Mouse (Mus musculus) forebrain, postnatal 0 days (tissue): ENCODE results near the gene Ldlrad3. TPM values are rescaled to one million over a fixed set of nuclear protein-coding genes. Genes with fewer than 3 reads are reported as not detected.

Experiments
- ATAC-seq: fragments of 200-750 bp; cut with Nextera tagmentation; 2 replicates; pipeline ENCODE4 v1.8.0; 2017; ENCODE audit warnings: mild to moderate bottlenecking, moderate library complexity
- DNase-seq: peaks from one replicate; pipeline ENCODE4 v3.0.0-alpha.2; 2015
- H3K27ac ChIP-seq: fragments of 300-500 bp; sonication (generic); 2 replicates; pipeline ENCODE4 v1.5.1; 2014; ENCODE audit warnings: low read depth, mild to moderate bottlenecking, antibody characterized with exemption, low read length, moderate library complexity, mixed read lengths
- H3K27me3 ChIP-seq: fragments of 300-500 bp; sonication (generic); 2 replicates; pipeline ENCODE4 v1.6.1; 2014; ENCODE audit warnings: mild to moderate bottlenecking, low read length, mixed read lengths; ENCODE audit not compliant: insufficient read depth
- H3K36me3 ChIP-seq: fragments of 300-500 bp; sonication (generic); 2 replicates; pipeline ENCODE4 v1.6.1; 2014; ENCODE audit warnings: mild to moderate bottlenecking, moderate library complexity; ENCODE audit not compliant: insufficient read depth
- H3K4me1 ChIP-seq: fragments of 300-500 bp; sonication (generic); 2 replicates; pipeline ENCODE4 v1.6.1; 2014; ENCODE audit warnings: antibody characterized with exemption; ENCODE audit not compliant: insufficient read depth
- H3K4me2 ChIP-seq: fragments of 300-500 bp; sonication (generic); 2 replicates; pipeline ENCODE4 v1.6.1; 2014; ENCODE audit warnings: low read depth, mild to moderate bottlenecking, moderate library complexity
- H3K4me3 ChIP-seq: fragments of 300-500 bp; sonication (generic); 2 replicates; pipeline ENCODE4 v1.5.1; 2014; ENCODE audit warnings: low read depth, low read length, mixed read lengths
- H3K9ac ChIP-seq: fragments of 300-500 bp; sonication (generic); 2 replicates; pipeline ENCODE4 v1.6.1; 2014; ENCODE audit warnings: mild to moderate bottlenecking
- H3K9me3 ChIP-seq: fragments of 300-500 bp; sonication (generic); 2 replicates; pipeline ENCODE4 v1.6.1; 2016; ENCODE audit warnings: low read length
- CTCF ChIP-seq: sonication (generic); IDR thresholded peaks from 2 replicates; pipeline ENCODE4 v1.5.1; 2016; ENCODE audit warnings: antibody characterized with exemption, control low read depth, low read depth
- WGBS: fragments of 180-500 bp; shearing (Covaris S2); extraction: QIAGEN DNeasy Blood & Tissue Kit; methylation state at CpG from one replicate; pipeline ENCODE4 v1.1.7; 2014; 5-methylcytosine and 5-hydroxymethylcytosine counted together
- polyA plus RNA-seq: library from polyadenylated mRNA; unstranded; fragments of >200 nt; fragmentation: Nextera tagmentation; extraction: Ambion mirVana; gene quantifications from 2 replicates; pipeline ENCODE4 v1.2.1, GENCODE M21; 2015
- total RNA-seq: library from RNA; depleted of rRNA; stranded (reverse); fragments of >200 nt; gene quantifications from 2 replicates; pipeline ENCODE4 v1.2.3, GENCODE M21; 2014

Gene Ldlrad3
- total and polyA plus RNA-seq, 2 experiments from 2014 or later, result 20.9 to 23.4 TPM

GRCm38 (mm10) chr2:101925591-101926188 is 260.5 kb downstream of the Ldlrad3 start:
- TF ChIP-seq CTCF, result no peak
- H3K27ac ChIP-seq, result no peak overlapping the region
- ATAC-seq (peak; percentile 58; the same call in 1 of the 2 replicates), DNase-seq (peak; percentile 47)
- H3K9ac ChIP-seq, result no peak overlapping the region
- H3K4me3 ChIP-seq, result no peak overlapping the region
- 17% methylated on average over 12 of the region's 12 CpGs for WGBS
- peak overlapping the region; percentile 11; the same call in 1 of the 2 replicates for H3K4me2 ChIP-seq
- H3K27me3 ChIP-seq, result no peaks in the 10 kb centered on the region
- H3K36me3 ChIP-seq, result no peaks in the 10 kb centered on the region
- no peaks in the 10 kb centered on the region for H3K9me3 ChIP-seq
- H3K4me1 ChIP-seq, result no peaks in the 10 kb centered on the region

DNA sequence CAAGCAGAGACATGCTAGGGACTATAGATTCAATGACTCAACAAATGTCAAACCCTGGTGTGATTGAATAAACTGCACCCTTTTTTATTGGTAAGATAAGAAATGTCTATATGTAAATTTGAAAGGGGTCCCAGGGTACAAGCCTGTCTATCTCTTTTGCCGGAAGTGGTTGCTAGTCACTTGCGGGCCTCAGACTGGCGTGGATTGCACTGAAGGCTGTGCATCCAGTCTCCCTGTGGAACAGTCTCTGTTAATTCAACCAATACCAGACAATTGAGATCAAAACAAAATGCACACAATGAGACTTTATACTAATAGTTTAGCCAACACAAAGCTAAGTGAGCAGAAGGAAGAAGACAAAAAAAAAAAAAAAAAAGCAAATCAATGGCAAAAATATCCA is 261.0 kb downstream of the Ldlrad3 start:
- Histone ChIP-seq H3K4me1 (peaks cover 4% of the 10 kb centered on the region; the same call in 1 of the 2 replicates), H3K36me3 (no peaks in the 10 kb centered on the region), H3K9me3 (no peaks in the 10 kb centered on the region), H3K27ac (no peak overlapping the region), H3K4me3 (no peak overlapping the region), H3K9ac (no peak overlapping the region), H3K27me3 (no peaks in the 10 kb centered on the region), H3K4me2 (no peak overlapping the region)
- WGBS, result 45% methylated on average over 3 of the region's 3 CpGs
- DNase-seq (no peak), ATAC-seq (no peak)
- no peak for TF ChIP-seq CTCF

DNA sequence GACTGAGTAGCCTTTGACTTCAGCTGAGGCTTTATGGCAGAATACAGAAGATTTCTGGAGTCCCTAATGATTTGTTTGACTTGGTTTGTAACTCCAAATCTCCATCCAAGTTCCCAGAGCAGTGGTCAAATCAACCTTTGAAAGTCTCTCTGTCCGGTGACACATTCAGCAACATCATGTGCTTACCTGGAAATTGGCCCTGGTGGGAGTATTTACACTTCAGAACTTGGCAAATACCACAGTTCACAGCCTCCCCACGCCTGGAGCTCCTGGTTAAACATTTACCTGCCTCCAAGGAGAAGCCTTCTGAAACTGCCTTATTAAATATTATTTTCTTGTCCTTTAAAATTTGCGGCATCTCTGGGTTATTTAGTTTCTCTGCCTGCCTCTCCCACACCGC is 263.0 kb downstream of the Ldlrad3 start:
- no peak for DNase-seq
- ATAC-seq, result no peak
- H3K4me2 ChIP-seq, result no peak overlapping the region
- no peak overlapping the region for H3K9ac ChIP-seq
- H3K4me3 ChIP-seq, result no peak overlapping the region
- peaks cover 7% of the 10 kb centered on the region; the same call in 1 of the 2 replicates for H3K4me1 ChIP-seq
- no peak overlapping the region for H3K27ac ChIP-seq
- H3K9me3 ChIP-seq, result no peaks in the 10 kb centered on the region
- H3K27me3 ChIP-seq, result no peaks in the 10 kb centered on the region
- no peak for TF ChIP-seq CTCF
- 89% methylated on average over 4 of the region's 4 CpGs for WGBS
- H3K36me3 ChIP-seq, result no peaks in the 10 kb centered on the region

GRCm38 (mm10) chr2:101922302-101922701 is 263.9 kb downstream of the Ldlrad3 start:
- H3K9me3 ChIP-seq, result no peaks in the 10 kb centered on the region
- H3K27ac ChIP-seq, result no peak overlapping the region
- H3K36me3 ChIP-seq, result no peaks in the 10 kb centered on the region
- H3K9ac ChIP-seq, result no peak overlapping the region
- no peak overlapping the region for H3K4me3 ChIP-seq
- no peak overlapping the region for H3K4me2 ChIP-seq
- DNase-seq (no peak), ATAC-seq (no peak)
- no peaks in the 10 kb centered on the region for H3K27me3 ChIP-seq
- no peak for TF ChIP-seq CTCF
- 92% methylated on average over 4 of the region's 4 CpGs for WGBS
- peaks cover 7% of the 10 kb centered on the region; the same call in 1 of the 2 replicates for H3K4me1 ChIP-seq

- no peak overlapping the region for H3K4me2 ChIP-seq
- TF ChIP-seq CTCF, result no peak
- H3K36me3 ChIP-seq, result no peaks in the 10 kb centered on the region
- H3K4me3 ChIP-seq, result no peak overlapping the region
- H3K9ac ChIP-seq, result no peak overlapping the region
- peaks cover 7% of the 10 kb centered on the region; the same call in 1 of the 2 replicates for H3K4me1 ChIP-seq
- DNase-seq (peak; percentile 24), ATAC-seq (peak; percentile 60)
- H3K9me3 ChIP-seq, result no peaks in the 10 kb centered on the region
- H3K27ac ChIP-seq, result peak overlapping the region; percentile 21; the same call in 1 of the 2 replicates
- WGBS, result 21% methylated on average over 2 of the region's 2 CpGs
- no peaks in the 10 kb centered on the region for H3K27me3 ChIP-seq
Observed at GRCm38 (mm10) chr2:101920136-101920554, 266.0 kb downstream of the Ldlrad3 start.

DNA sequence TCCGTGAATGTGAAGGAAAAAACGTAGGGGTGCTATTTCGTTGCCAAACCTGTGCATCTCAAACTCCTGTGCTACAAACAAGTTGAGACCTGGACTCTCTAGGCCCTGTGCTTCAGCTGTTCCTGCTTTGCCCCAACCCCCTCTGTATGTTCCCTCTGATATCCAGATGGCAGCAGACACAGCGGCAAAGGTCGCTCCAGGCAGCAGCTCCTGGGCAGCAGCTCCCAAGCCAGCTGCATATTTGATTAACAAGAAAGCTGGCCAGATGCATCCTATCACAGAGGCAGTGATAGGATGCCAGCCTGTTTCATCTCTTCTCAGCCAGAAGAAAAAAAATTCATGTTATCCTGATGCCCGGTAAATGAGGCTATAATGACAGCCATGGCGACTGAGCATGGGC is 267.7 kb downstream of the Ldlrad3 start:
- 82% methylated on average over 7 of the region's 7 CpGs for WGBS
- Histone ChIP-seq H3K27me3 (no peaks in the 10 kb centered on the region), H3K27ac (no peak overlapping the region), H3K4me1 (peaks cover 7% of the 10 kb centered on the region; the same call in 1 of the 2 replicates), H3K4me3 (no peak overlapping the region), H3K9me3 (no peaks in the 10 kb centered on the region), H3K9ac (no peak overlapping the region), H3K36me3 (no peaks in the 10 kb centered on the region), H3K4me2 (no peak overlapping the region)
- DNase-seq (no peak), ATAC-seq (peak; percentile 60)
- TF ChIP-seq CTCF, result no peak

DNA sequence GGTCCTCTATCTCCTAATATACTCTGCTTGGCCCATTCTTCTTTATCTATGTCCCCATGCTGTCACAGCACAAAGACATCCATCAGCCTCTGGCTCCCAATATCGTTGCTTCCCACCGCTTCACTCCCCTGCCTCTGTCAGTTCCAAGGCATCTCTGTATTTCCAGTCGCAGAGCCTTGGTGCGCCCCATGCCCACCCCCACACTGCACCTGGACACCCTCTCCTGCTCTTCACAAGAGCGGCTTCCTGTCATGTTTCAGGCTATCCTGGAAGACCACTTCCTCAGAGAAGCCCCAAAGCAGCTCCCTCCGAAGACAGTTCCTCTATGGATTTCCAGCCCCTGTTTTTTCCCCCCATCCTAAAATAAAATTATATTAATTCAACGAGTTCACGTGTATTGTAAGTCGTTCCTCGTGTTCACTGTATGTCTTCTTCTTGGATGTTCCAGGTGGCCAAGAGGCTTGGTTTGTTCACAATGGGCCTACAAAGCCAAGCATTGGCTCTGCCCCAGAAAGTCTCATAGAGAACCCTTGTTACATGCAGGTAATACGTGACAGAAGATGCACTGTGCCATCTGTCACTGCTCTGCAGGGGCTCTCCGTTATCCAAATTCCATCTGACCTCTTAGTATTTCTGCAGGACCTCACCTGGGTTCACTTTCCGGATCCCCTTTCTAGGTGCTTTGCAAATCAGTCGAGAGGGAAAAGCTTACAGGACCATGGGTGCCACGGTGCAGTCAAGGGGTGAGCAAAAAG is 276.7 kb downstream of the Ldlrad3 start:
- Histone ChIP-seq H3K36me3 (no peaks in the 10 kb centered on the region; the same call in 1 of the 2 replicates), H3K27me3 (no peaks in the 10 kb centered on the region), H3K9me3 (no peaks in the 10 kb centered on the region), H3K9ac (no peak overlapping the region), H3K27ac (no peak overlapping the region), H3K4me3 (no peak overlapping the region), H3K4me2 (no peak overlapping the region), H3K4me1 (peaks cover 4% of the 10 kb centered on the region)
- WGBS, result 80% methylated on average over 15 of the region's 15 CpGs
- no peak for TF ChIP-seq CTCF
- ATAC-seq (no peak), DNase-seq (no peak)
